Mouse (Mus musculus) layer of hippocampus, adult 6 months (tissue): ENCODE results near the gene Retn. TPM values are rescaled to one million over a fixed set of nuclear protein-coding genes. Genes with fewer than 3 reads are reported as not detected.

Source experiments
- long read RNA-seq, 2 experiments: library from polyadenylated mRNA; unstranded; transcript quantifications; one replicate each; pipeline ENCODE4 v2.0.0; 2019 to 2020
- polyA plus RNA-seq: library from polyadenylated mRNA; unstranded; fragments of <200 nt; fragmentation: Nextera tagmentation; gene quantifications from 2 replicates; pipeline ENCODE4 v1.2.3, GENCODE M21; 2021

Retn gene
- 0.33 and 0.34 TPM in 2 replicates for polyA plus RNA-seq
- long read RNA-seq, experiment 1 = 0 reads
- long read RNA-seq, experiment 2 = 0 reads

GRCm38 (mm10) chr8:3655526-3655925 is at the start of gene Retn:
Retn (plus strand) TSS chr8:3655770.

GRCm38 (mm10) chr8:3621199-3621970 is 34.2 kb upstream of the Retn start, which contains the start of the genes Xab2 and Pet100:
Xab2 (minus strand) TSS chr8:3621316.
Pet100 (plus strand) TSS chr8:3621548.

GRCm38 (mm10) chr8:3625445-3625844 is 30.1 kb upstream of the Retn start, which contains the start of gene Pcp2:
Pcp2 (minus strand) TSS chr8:3625545.

GRCm38 (mm10) chr8:3630647-3631477 is 24.7 kb upstream of the Retn start, which contains the start of gene Stxbp2:
Stxbp2 (plus strand) TSS chr8:3630955.

GRCm38 (mm10) chr8:3665507-3665906 is 9.9 kb downstream of the Retn start, which contains the start of gene Mcemp1:
Mcemp1 (plus strand) TSS chr8:3665754.

GRCm38 (mm10) chr8:3671980-3672491 is 16.5 kb downstream of the Retn start, which contains the start of gene Fcor:
Fcor (minus strand) TSS chr8:3672362.

GRCm38 (mm10) chr8:3676131-3676992 is 20.8 kb downstream of the Retn start, which contains the start of gene Trappc5:
Trappc5 (plus strand) TSS chr8:3676299.

GRCm38 (mm10) chr8:3694121-3694520 is 38.6 kb downstream of the Retn start, which contains the start of gene Fcer2a:
Fcer2a (minus strand) TSS chr8:3694175.

Other genes with a start within 250 kb of the Retn start
- gene Pex11g, start 188.1 kb upstream of the Retn start, polyA plus RNA-seq = 1.8 and 2.0 TPM in 2 replicates
- gene Tex45, start 184.9 kb upstream of the Retn start, polyA plus RNA-seq = 0.09 TPM in 2 replicates
- gene Zfp358, start 162.6 kb upstream of the Retn start, polyA plus RNA-seq = 8.3 and 10.3 TPM in 2 replicates
- gene Mcoln1, start 155.3 kb upstream of the Retn start, polyA plus RNA-seq = 41.4 and 54.8 TPM in 2 replicates
- 13.2 and 15.8 TPM in 2 replicates for gene Pnpla6, start 140.4 kb upstream of the Retn start, polyA plus RNA-seq
- 0.38 TPM in 1 of 2 replicates, not detected in the other for gene C330021F23Rik, start 87.8 kb upstream of the Retn start, polyA plus RNA-seq
- 6.2 and 9.2 TPM in 2 replicates for gene Camsap3, start 68.5 kb upstream of the Retn start, polyA plus RNA-seq
- gene Xab2, start 34.5 kb upstream of the Retn start, polyA plus RNA-seq = 28.9 and 29.8 TPM in 2 replicates
- 108 and 123 TPM in 2 replicates for gene Pet100, start 34.2 kb upstream of the Retn start, polyA plus RNA-seq
- gene Pcp2, start 30.2 kb upstream of the Retn start, polyA plus RNA-seq = 0.36 TPM in 2 replicates
- 8.8 and 11.0 TPM in 2 replicates for gene Stxbp2, start 24.8 kb upstream of the Retn start, polyA plus RNA-seq
- gene Mcemp1, start 10.0 kb downstream of the Retn start, polyA plus RNA-seq = 0.09 TPM in 1 of 2 replicates, not detected in the other
- gene Fcor, start 16.6 kb downstream of the Retn start, polyA plus RNA-seq = 57.9 and 62.9 TPM in 2 replicates
- gene Trappc5, start 20.5 kb downstream of the Retn start, polyA plus RNA-seq = 23.0 and 24.5 TPM in 2 replicates
- gene Fcer2a, start 38.4 kb downstream of the Retn start, polyA plus RNA-seq = 0.09 TPM in 1 of 2 replicates, not detected in the other
- not detected in 2 replicates for gene Clec4g, start 64.9 kb downstream of the Retn start, polyA plus RNA-seq
- gene Cd209a, start 93.2 kb downstream of the Retn start, polyA plus RNA-seq = 0.79 and 2.1 TPM in 2 replicates
- not detected in 2 replicates for gene Cd209e, start 198.5 kb downstream of the Retn start, polyA plus RNA-seq
- gene Cd209d, start 222.8 kb downstream of the Retn start, polyA plus RNA-seq = not detected in 2 replicates